Mouse (Mus musculus): ENCODE results near the gene Trpv5. TPM values are rescaled to one million over a fixed set of nuclear protein-coding genes. Genes with fewer than 3 reads are reported as not detected.

The Trpv5 gene
- polyA plus RNA-seq, 1 experiment from 2014 or later, result not detected

GRCm38 (mm10) chr6:41641173-41641866, 39.2 kb downstream of the Trpv5 start:
- ATAC-seq, result no peak
- ChIA-PET POLR2A (no interaction called here), CTCF (interaction anchor here (0.7 kb wide), 1 partner anchor 12 kb away, joined by 3 read pairs; no protein-coding TSS in a partner anchor)
- H3K27me3 ChIP-seq, result peaks cover 3% of the 10 kb centered on the region
- DNase-seq (ENCODE audit: low read depth, low spot score), result no peak
- TF ChIP-seq CTCF (IDR thresholded peaks at IDR 0.05), result no peak
- in situ Hi-C loops (cut with MboI; ENCODE audit: low pct_unique_long_range_greater_than_20kb), result no loop called here

- H3K27me3 ChIP-seq, result peaks cover 2% of the 10 kb centered on the region
- CTCF ChIA-PET, result no interaction called here
- DNase-seq (ENCODE audit: low read depth, low spot score) (no peak), ATAC-seq (no peak)
- TF ChIP-seq CTCF (IDR thresholded peaks at IDR 0.05), result no peak
- in situ Hi-C loops (cut with MboI; ENCODE audit: low pct_unique_long_range_greater_than_20kb), result no loop called here
- POLR2A ChIA-PET, result no interaction called here
These were observed 40.1 kb downstream of the Trpv5 start for GRCm38 (mm10) chr6:41640449-41640848.

- in situ Hi-C loops (cut with MboI; ENCODE audit: low pct_unique_long_range_greater_than_20kb), result no loop called here
- no peak for TF ChIP-seq CTCF (IDR thresholded peaks at IDR 0.05)
- ATAC-seq (no peak), DNase-seq (ENCODE audit: low read depth, low spot score) (no peak)
- no peaks in the 10 kb centered on the region for H3K27me3 ChIP-seq
- ChIA-PET POLR2A (no interaction called here), CTCF (interaction anchor here (2.4 kb wide), 1 partner anchor 16 kb away, joined by 6 read pairs; no protein-coding TSS in a partner anchor)
These were observed 42.6 kb downstream of the Trpv5 start for GRCm38 (mm10) chr6:41637927-41638506.

- in situ Hi-C loops (cut with MboI; ENCODE audit: low pct_unique_long_range_greater_than_20kb), result no loop called here
- no peak for TF ChIP-seq CTCF (IDR thresholded peaks at IDR 0.05)
These were observed 43.2 kb downstream of the Trpv5 start for GRCm38 (mm10) chr6:41637393-41637792.

GRCm38 (mm10) chr6:41636178-41636577, 44.4 kb downstream of the Trpv5 start, which contains the start of gene Trpv6:
TSS of gene Trpv6 (minus strand) at chr6:41636405.
- ChIA-PET POLR2A (no interaction called here), CTCF (interaction anchor here (0.8 to 2.4 kb wide), 2 partner anchors 14 to 18 kb away, joined by 3 to 6 read pairs; no protein-coding TSS in a partner anchor)
- no peaks in the 10 kb centered on the region for H3K27me3 ChIP-seq
- in situ Hi-C loops (cut with MboI; ENCODE audit: low pct_unique_long_range_greater_than_20kb), result no loop called here
- ATAC-seq (no peak), DNase-seq (ENCODE audit: low read depth, low spot score) (no peak)
- no peak for TF ChIP-seq CTCF (IDR thresholded peaks at IDR 0.05)

More at GRCm38 (mm10) chr6:41637393-41637792, 43.2 kb downstream of the Trpv5 start:
- ATAC-seq (no peak), DNase-seq (ENCODE audit: low read depth, low spot score) (no peak)
- H3K27me3 ChIP-seq, result no peaks in the 10 kb centered on the region
- ChIA-PET POLR2A (no interaction called here), CTCF (interaction anchor here (2.4 kb wide), 1 partner anchor 15 kb away, joined by 6 read pairs; no protein-coding TSS in a partner anchor)

GRCm38 (mm10) chr6:41635211-41635610, 45.4 kb downstream of the Trpv5 start:
- DNase-seq (ENCODE audit: low read depth, low spot score) (no peak), ATAC-seq (no peak)
- ChIA-PET POLR2A (no interaction called here), CTCF (no interaction called here)
- no peak for TF ChIP-seq CTCF (IDR thresholded peaks at IDR 0.05)
- H3K27me3 ChIP-seq, result no peaks in the 10 kb centered on the region
- in situ Hi-C loops (cut with MboI; ENCODE audit: low pct_unique_long_range_greater_than_20kb), result no loop called here

- in situ Hi-C loops (cut with MboI; ENCODE audit: low pct_unique_long_range_greater_than_20kb), result no loop called here
- H3K27me3 ChIP-seq, result no peaks in the 10 kb centered on the region
- no peak for TF ChIP-seq CTCF (IDR thresholded peaks at IDR 0.05)
- DNase-seq (ENCODE audit: low read depth, low spot score) (no peak), ATAC-seq (no peak)
- ChIA-PET POLR2A (no interaction called here), CTCF (no interaction called here)
These were observed 49.0 kb downstream of the Trpv5 start for GRCm38 (mm10) chr6:41631549-41631948.

GRCm38 (mm10) chr6:41630791-41631190, 49.8 kb downstream of the Trpv5 start:
- in situ Hi-C loops (cut with MboI; ENCODE audit: low pct_unique_long_range_greater_than_20kb), result no loop called here
- H3K27me3 ChIP-seq, result no peaks in the 10 kb centered on the region
- DNase-seq (ENCODE audit: low read depth, low spot score) (no peak), ATAC-seq (no peak)
- ChIA-PET CTCF (no interaction called here), POLR2A (no interaction called here)
- peak; percentile 34 for TF ChIP-seq CTCF (IDR thresholded peaks at IDR 0.05)

- POLR2A ChIA-PET, result no interaction called here
- no peaks in the 10 kb centered on the region for H3K27me3 ChIP-seq
- no peak for ATAC-seq
- no peak for DNase-seq (ENCODE audit: low read depth, low spot score)
- CTCF ChIA-PET, result no interaction called here
- in situ Hi-C loops (cut with MboI; ENCODE audit: low pct_unique_long_range_greater_than_20kb), result no loop called here
- no peak for TF ChIP-seq CTCF (IDR thresholded peaks at IDR 0.05)
These were observed 52.4 kb downstream of the Trpv5 start for GRCm38 (mm10) chr6:41628180-41628579.

GRCm38 (mm10) chr6:41622661-41623060, 57.9 kb downstream of the Trpv5 start:
- no peak for DNase-seq (ENCODE audit: low read depth, low spot score)

More at GRCm38 (mm10) chr6:41622661-41623060, 57.9 kb downstream of the Trpv5 start:
- ChIA-PET CTCF (interaction anchor here (0.9 to 1.8 kb wide), 5 partner anchors 11 to 16 kb away, joined by 3 to 7 read pairs (median 4); partner anchors contain the start of gene Trpv6), POLR2A (no interaction called here)
- no peak for TF ChIP-seq CTCF (IDR thresholded peaks at IDR 0.05)
- no peak for ATAC-seq
- in situ Hi-C loops (cut with MboI; ENCODE audit: low pct_unique_long_range_greater_than_20kb), result loop anchor here (25.0 kb wide), 1 partner anchor 965 kb away; the partner anchor contains the start of gene Tcaf3
- H3K27me3 ChIP-seq, result no peaks in the 10 kb centered on the region

Data from Patski (cell line).